Mouse (Mus musculus) layer of hippocampus, postnatal 10 days (tissue): ENCODE data around the gene Flrt3. TPM values are rescaled to one million over a fixed set of nuclear protein-coding genes. Genes with fewer than 3 reads are reported as not detected.

ENCODE experiments used
- DNase-seq, 2 experiments: peaks; one replicate each; pipeline ENCODE4 v3.0.0; 2021; ENCODE audit warnings: low spot score in 2 of 2
- total RNA-seq, 2 experiments: library from RNA; stranded (reverse); gene quantifications; 2 replicates each; pipeline ENCODE4 v1.2.3; 2021

The Flrt3 gene
- total RNA-seq, 2 experiments from 2014 or later = 31.7 to 36.5 TPM

- DNase-seq = no peak
Observed at GRCm38 (mm10) chr2:140653481-140653880, 17.8 kb downstream of the Flrt3 start.

DNA sequence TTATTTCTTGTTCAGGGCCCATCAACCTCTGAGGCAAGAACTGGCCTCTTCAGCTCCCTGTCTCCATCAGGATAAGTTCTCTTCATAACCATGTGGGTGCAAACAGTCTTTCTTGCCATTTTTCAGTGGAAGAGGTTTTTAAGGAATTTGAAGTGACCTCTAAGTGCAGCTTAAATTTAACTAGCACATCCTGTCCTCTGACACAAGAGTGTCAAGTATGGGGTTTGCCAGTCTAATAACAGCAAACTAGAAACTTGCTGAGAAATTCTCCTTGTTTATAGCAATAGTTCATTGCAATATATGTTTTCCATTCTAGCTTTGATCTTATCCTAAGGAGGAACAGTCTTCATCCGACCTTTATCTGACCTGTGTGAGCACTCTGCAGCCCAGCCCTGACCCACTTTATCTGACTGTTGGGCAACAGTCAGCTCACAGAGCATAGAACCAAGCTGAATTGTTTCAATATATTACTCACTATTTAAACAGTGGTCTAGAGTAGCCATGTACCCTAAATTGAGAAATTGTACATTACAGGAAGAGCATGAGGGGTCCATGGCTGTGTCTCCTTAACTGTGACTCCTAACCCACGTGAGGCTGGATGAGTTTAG, 49.4 kb downstream of the Flrt3 start:
- no peak for DNase-seq

- DNase-seq = no peak
Observed at GRCm38 (mm10) chr2:140615451-140615850, 55.8 kb downstream of the Flrt3 start.
